Mouse (Mus musculus): ENCODE results near the gene Ifnz. TPM values are rescaled to one million over a fixed set of nuclear protein-coding genes. Genes with fewer than 3 reads are reported as not detected.

Ifnz gene
- polyA plus RNA-seq (2012; rRNA removed) = not detected in 2 replicates

GRCm38 (mm10) chr4:88781831-88782230, at the start of gene Ifnz:
Gene Ifnz (plus strand): TSS chr4:88782131.

GRCm38 (mm10) chr4:88754818-88755340, 27.1 kb upstream of the Ifnz start, which contains the start of gene Gm13271:
Gene Gm13271 (plus strand): TSS chr4:88754868.

GRCm38 (mm10) chr4:88759610-88760268, 22.2 kb upstream of the Ifnz start, which contains the start of gene Gm13283:
Gene Gm13283 (plus strand): TSS chr4:88760119.

GRCm38 (mm10) chr4:88773534-88773933, 8.4 kb upstream of the Ifnz start, which contains the start of gene Gm13290:
Gene Gm13290 (plus strand): TSS chr4:88773834.

GRCm38 (mm10) chr4:88776622-88777021, 5.3 kb upstream of the Ifnz start, which contains the start of gene Gm13289:
Gene Gm13289 (plus strand): TSS chr4:88776922.

GRCm38 (mm10) chr4:88779550-88779949, 2.4 kb upstream of the Ifnz start, which contains the start of gene Gm13272:
Gene Gm13272 (plus strand): TSS chr4:88779850.

GRCm38 (mm10) chr4:88785409-88785808, 3.5 kb downstream of the Ifnz start, which contains the start of gene Gm13276:
Gene Gm13276 (plus strand): TSS chr4:88785709.

GRCm38 (mm10) chr4:88788402-88788801, 6.5 kb downstream of the Ifnz start, which contains the start of gene Gm13277:
Gene Gm13277 (plus strand): TSS chr4:88788632.

GRCm38 (mm10) chr4:88791250-88791649, 9.3 kb downstream of the Ifnz start, which contains the start of gene Gm13278:
Gene Gm13278 (plus strand): TSS chr4:88791550.

GRCm38 (mm10) chr4:88793936-88794675, 12.2 kb downstream of the Ifnz start, which contains the start of gene Gm13275:
Gene Gm13275 (plus strand): TSS chr4:88794487.

GRCm38 (mm10) chr4:88797097-88797496, 15.2 kb downstream of the Ifnz start, which contains the start of gene Gm13279:
Gene Gm13279 (plus strand): TSS chr4:88797397.

GRCm38 (mm10) chr4:88799365-88799764, 17.4 kb downstream of the Ifnz start, which contains the start of gene Gm13285:
Gene Gm13285 (plus strand): TSS chr4:88799665.

GRCm38 (mm10) chr4:88802954-88803353, 21.0 kb downstream of the Ifnz start, which contains the start of gene Gm13287:
Gene Gm13287 (plus strand): TSS chr4:88803254.

GRCm38 (mm10) chr4:88805231-88805630, 23.3 kb downstream of the Ifnz start, which contains the start of gene Gm13288:
Gene Gm13288 (plus strand): TSS chr4:88805531.

GRCm38 (mm10) chr4:88815928-88816327, 34.0 kb downstream of the Ifnz start, which contains the start of gene Ifna7:
Gene Ifna7 (plus strand): TSS chr4:88816228.

GRCm38 (mm10) chr4:88819659-88820058, 37.7 kb downstream of the Ifnz start, which contains the start of gene Ifna11:
Gene Ifna11 (plus strand): TSS chr4:88819959.

GRCm38 (mm10) chr4:88827116-88827515, 45.2 kb downstream of the Ifnz start, which contains the start of gene Ifna6:
Gene Ifna6 (plus strand): TSS chr4:88827416.

Other genes starting within 250 kb of the Ifnz start
- gene Ifna15, start 223.9 kb upstream of the Ifnz start, polyA plus RNA-seq (2012; rRNA removed) = not detected in 2 replicates
- not detected in 2 replicates for gene Ifna14, start 210.3 kb upstream of the Ifnz start, polyA plus RNA-seq (2012; rRNA removed)
- not detected in 2 replicates for gene Ifna9, start 189.7 kb upstream of the Ifnz start, polyA plus RNA-seq (2012; rRNA removed)
- not detected in 2 replicates for gene Ifna12, start 178.8 kb upstream of the Ifnz start, polyA plus RNA-seq (2012; rRNA removed)
- gene C87499, start 147.7 kb upstream of the Ifnz start, polyA plus RNA-seq (2012; rRNA removed) = not detected in 2 replicates
- gene Ifna13, start 137.7 kb upstream of the Ifnz start, polyA plus RNA-seq (2012; rRNA removed) = not detected in 2 replicates
- gene Ifna16, start 105.2 kb upstream of the Ifnz start, polyA plus RNA-seq (2012; rRNA removed) = not detected in 2 replicates
- gene Ifna2, start 98.2 kb upstream of the Ifnz start, polyA plus RNA-seq (2012; rRNA removed) = not detected in 2 replicates
- not detected in 2 replicates for gene Ifnab, start 90.8 kb upstream of the Ifnz start, polyA plus RNA-seq (2012; rRNA removed)
- 0.30 TPM in 1 of 2 replicates, not detected in the other for gene Gm26566, start 60.3 kb upstream of the Ifnz start, polyA plus RNA-seq (2012; rRNA removed)
- 3.6 and 6.2 TPM in 2 replicates for gene Klhl9, start 59.7 kb upstream of the Ifnz start, polyA plus RNA-seq (2012; rRNA removed)
- gene Gm13271, start 27.3 kb upstream of the Ifnz start, polyA plus RNA-seq (2012; rRNA removed) = not detected in 2 replicates
- gene Gm13283, start 22.0 kb upstream of the Ifnz start, polyA plus RNA-seq (2012; rRNA removed) = not detected in 2 replicates
- gene Gm13290, start 8.3 kb upstream of the Ifnz start, polyA plus RNA-seq (2012; rRNA removed) = 0.08 TPM in 1 of 2 replicates, not detected in the other
- not detected in 2 replicates for gene Gm13289, start 5.2 kb upstream of the Ifnz start, polyA plus RNA-seq (2012; rRNA removed)
- gene Gm13272, start 2.3 kb upstream of the Ifnz start, polyA plus RNA-seq (2012; rRNA removed) = not detected in 2 replicates
- not detected in 2 replicates for gene Gm13276, start 3.6 kb downstream of the Ifnz start, polyA plus RNA-seq (2012; rRNA removed)
- not detected in 2 replicates for gene Gm13277, start 6.5 kb downstream of the Ifnz start, polyA plus RNA-seq (2012; rRNA removed)
- not detected in 2 replicates for gene Gm13278, start 9.4 kb downstream of the Ifnz start, polyA plus RNA-seq (2012; rRNA removed)
- not detected in 2 replicates for gene Gm13275, start 12.4 kb downstream of the Ifnz start, polyA plus RNA-seq (2012; rRNA removed)
- not detected in 2 replicates for gene Gm13279, start 15.3 kb downstream of the Ifnz start, polyA plus RNA-seq (2012; rRNA removed)
- gene Gm13285, start 17.5 kb downstream of the Ifnz start, polyA plus RNA-seq (2012; rRNA removed) = not detected in 2 replicates
- not detected in 2 replicates for gene Gm13287, start 21.1 kb downstream of the Ifnz start, polyA plus RNA-seq (2012; rRNA removed)
- gene Gm13288, start 23.4 kb downstream of the Ifnz start, polyA plus RNA-seq (2012; rRNA removed) = not detected in 2 replicates
- not detected in 2 replicates for gene Ifna7, start 34.1 kb downstream of the Ifnz start, polyA plus RNA-seq (2012; rRNA removed)
- gene Ifna11, start 37.8 kb downstream of the Ifnz start, polyA plus RNA-seq (2012; rRNA removed) = not detected in 2 replicates
- not detected in 2 replicates for gene Ifna6, start 45.3 kb downstream of the Ifnz start, polyA plus RNA-seq (2012; rRNA removed)
- not detected in 2 replicates for gene Ifna5, start 53.4 kb downstream of the Ifnz start, polyA plus RNA-seq (2012; rRNA removed)
- not detected in 2 replicates for gene Ifna4, start 59.7 kb downstream of the Ifnz start, polyA plus RNA-seq (2012; rRNA removed)
- gene Ifna1, start 68.0 kb downstream of the Ifnz start, polyA plus RNA-seq (2012; rRNA removed) = not detected in 2 replicates
- gene Ifne, start 98.1 kb downstream of the Ifnz start, polyA plus RNA-seq (2012; rRNA removed) = 0.12 TPM in 1 of 2 replicates, not detected in the other